Mouse (Mus musculus): ENCODE measurements around the gene Hsd17b10.
A peak's percentile ranks its signal among the peaks of the same experiment; 100 is the strongest.

Gene Hsd17b10

GRCm38 (mm10) chrX:152001737-152002710, at the start of gene Hsd17b10:
Hsd17b10 (plus strand) TSS chrX:152001845.
- DNase-seq: peak; percentile 88

- DNase-seq: no peak
These were observed 2.5 kb upstream of the Hsd17b10 start for GRCm38 (mm10) chrX:151999006-151999710.

- DNase-seq: no peak
These were observed 412 bp upstream of the Hsd17b10 start for GRCm38 (mm10) chrX:152001182-152001684.

DNA sequence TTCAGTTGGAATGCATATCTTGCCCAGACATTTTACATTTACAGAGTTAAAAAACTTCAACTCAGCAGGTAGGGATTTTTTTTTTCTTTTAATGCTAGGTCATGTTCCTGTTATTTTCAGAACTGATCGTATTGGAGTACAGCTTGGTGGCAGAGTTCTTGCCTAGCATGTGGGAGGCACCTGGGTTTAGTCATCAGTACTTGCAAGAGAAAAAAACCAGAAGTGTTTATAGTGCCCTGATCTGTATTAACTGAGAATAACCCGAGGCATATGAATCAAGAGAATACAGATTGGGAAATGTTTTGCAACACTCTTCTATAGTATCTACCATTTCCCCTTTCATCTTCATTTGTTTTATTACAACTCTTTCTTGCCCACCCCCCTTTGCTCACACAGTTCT, 1.2 kb downstream of the Hsd17b10 start:
- no peak for DNase-seq

- DNase-seq: no peak
These were observed 6.2 kb downstream of the Hsd17b10 start for GRCm38 (mm10) chrX:152007863-152008262.

DNA sequence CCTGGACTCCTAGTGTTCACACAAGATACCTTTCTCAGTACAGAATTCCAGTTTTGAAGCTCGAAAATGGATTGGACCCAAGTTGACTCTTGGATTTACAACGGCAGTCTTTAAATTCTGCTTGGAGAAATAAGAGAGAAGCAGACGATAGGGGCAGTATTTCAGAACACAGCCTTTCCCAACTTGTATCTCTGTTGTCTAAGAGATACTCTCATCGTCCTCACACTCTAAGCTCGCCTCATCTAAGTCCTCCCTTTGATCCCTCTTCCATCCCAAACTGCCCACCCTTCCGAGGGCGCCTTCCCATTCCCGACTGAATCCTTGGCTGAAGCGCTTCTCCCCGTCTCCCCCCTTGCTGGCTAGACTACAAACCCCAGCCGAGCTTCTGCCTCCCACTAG, 14.1 kb downstream of the Hsd17b10 start:
- DNase-seq: no peak

DNA sequence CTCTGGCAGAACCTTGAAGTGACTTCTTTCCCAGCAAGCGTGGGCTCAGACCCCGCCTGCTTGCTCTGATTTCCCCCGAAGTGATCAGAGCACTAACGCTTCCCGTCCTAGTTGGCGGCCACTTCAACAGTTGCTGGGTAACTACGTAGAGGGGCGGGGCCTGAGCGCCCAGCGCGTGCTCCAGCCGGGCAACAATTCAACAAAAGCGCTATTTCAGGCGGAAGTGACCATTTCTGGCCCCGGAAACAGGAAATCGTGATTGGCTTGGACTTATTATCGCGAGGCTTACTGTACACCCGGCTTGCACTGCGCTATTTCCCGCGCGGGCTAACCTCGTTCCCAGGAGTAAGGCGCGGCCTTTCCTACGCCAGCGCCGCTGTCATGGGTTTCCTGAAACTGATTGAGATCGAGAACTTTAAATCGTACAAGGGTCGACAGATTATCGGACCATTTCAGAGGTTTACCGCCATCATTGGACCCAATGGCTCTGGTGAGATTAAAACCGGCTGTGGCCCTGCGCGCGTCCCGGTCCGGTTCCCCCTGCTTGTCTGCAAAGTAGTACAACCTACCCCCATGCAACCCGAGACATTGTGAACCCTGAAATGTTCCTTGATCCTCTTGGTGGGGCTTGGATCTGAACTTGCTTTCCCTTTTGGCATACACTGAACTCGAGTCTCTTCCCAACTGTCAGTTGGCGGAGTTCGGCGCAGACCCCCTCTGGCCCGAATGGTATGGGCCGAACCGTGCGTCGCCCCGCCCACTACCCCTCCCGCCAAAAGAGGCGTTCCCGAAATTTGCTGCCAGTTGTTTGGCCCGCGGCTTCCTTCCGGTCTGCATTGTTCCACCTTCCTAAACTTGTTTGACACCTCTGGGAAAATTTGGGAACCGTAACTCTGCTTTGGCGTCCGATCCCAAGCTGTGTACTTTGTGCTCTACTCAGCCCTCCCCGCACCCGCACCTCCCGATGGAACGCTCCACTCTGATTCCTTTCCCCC, 14.8 kb downstream of the Hsd17b10 start, which contains the start of the genes Ribc1 and Smc1a:
Gene Ribc1 (minus strand): TSS at position 145 of the 995 bp plus-strand sequence.
Gene Smc1a (plus strand): TSS at position 278 of the 995 bp plus-strand sequence.
- peak; percentile 95 for DNase-seq

DNA sequence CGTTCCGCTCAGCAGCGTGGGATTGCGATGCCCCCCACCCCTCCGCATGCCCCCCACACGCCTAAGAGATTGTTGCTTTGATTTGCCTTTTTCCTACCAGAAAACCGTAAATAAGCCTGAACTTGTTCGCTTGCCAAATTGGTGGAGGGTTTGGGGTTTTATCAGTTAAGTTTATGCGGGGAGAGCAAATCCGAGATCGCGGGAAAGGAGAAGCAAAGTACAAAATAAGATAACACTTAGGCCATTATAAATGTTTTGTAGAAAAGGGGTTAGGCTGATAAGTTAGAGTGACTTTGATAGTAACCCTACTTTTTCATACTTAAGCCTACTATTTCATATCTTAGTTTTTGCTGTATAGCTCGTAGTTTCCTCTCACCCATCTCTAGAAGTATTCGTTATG, 15.5 kb downstream of the Hsd17b10 start:
- no peak for DNase-seq

DNA sequence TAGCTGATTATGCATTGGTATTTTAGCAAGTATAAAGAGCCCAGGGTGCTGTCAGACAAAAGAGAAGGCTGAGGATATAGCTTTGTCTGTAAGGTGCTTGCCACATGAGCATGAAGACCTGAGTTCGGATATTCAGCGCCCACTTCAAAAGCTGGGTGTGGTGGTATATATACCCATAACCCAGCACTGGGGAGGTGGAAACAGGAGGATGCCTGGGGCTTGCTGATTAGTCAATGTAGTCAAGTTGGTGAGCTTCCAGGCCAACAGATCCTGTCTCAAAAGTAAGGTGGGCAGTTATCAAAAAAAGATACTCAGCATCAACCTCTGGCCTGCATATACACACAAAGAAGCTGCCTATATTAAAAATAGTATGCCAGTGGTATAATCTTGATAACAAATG, 17.6 kb downstream of the Hsd17b10 start:
- no peak for DNase-seq

GRCm38 (mm10) chrX:152039865-152040264, 38.2 kb downstream of the Hsd17b10 start:
- no peak for DNase-seq

GRCm38 (mm10) chrX:152047230-152047629, 45.6 kb downstream of the Hsd17b10 start:
- no peak for DNase-seq

- no peak for DNase-seq
These were observed 50.9 kb downstream of the Hsd17b10 start for GRCm38 (mm10) chrX:152052546-152052945.

Data from layer of hippocampus, adult 9-11 months (tissue).